Mouse (Mus musculus) WW6 (cell line): Measurements from ENCODE around the gene Myo6.

Experiments
- DNase-seq: peaks from one replicate; pipeline ENCODE4 v3.0.0-alpha.2; 2013; ENCODE audit warnings: low read depth, low spot score

The Myo6 gene

DNA sequence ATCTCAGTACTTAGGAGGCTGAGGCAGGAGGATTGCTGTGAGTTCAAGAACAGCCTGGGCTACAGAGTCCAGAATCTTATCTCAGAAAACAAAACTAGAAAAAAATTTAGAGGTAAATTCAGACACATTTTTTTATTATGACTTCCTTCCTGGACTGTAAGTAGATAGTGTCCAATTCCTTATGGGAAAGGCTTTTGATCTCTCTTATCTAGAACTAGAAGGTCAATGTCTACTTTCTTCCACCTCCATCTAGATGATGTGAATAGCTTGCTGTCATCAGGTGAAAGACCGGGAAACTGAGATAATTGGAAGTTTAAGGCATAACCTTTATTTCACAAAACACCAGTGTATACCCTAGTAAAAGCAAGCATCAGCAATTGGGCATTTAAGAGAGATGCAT lies 16.9 kb downstream of the Myo6 start:
- DNase-seq: no peak

DNA sequence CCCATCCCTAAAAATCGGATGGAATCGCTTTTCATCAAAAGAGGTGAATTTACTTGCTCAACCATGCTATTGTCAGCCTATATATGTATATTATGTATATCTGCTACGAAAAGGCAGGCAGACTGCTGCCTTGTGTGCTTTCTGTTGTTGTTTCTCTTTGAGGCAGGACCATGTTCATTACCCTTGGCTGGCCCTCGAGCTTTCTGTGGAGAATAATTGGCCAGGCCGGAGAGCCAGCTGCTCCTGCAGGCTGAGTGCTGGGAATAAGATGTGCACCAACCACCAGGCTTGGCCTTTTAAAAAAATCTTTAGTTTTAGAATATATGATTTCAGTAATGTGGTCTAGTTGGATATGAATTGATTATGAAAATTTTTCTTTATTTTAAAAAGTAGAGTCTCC lies 19.3 kb downstream of the Myo6 start:
- no peak for DNase-seq

- DNase-seq: no peak
Measured at GRCm38 (mm10) chr9:80185737-80186136, 20.9 kb downstream of the Myo6 start.

DNA sequence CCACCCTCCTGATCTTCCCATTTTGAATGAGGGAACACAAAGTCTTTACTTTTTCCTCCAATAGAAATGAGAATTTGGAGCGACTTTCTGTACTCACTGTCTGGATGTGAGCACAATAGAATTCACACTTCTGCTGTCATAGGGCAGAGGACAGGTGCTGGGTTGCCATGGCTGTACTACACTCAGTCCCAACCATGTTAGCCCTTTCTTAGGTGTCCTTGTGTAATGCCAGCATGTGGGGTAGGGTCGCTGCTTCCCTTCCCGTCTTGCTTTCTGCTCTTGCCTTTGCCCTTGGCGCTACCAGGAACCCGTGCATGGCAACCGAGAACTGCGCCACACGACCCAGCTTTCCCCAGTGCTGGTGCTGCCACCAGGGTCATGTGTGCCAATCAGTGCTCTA lies 21.9 kb downstream of the Myo6 start:
- no peak for DNase-seq

GRCm38 (mm10) chr9:80188324-80188893 lies 23.6 kb downstream of the Myo6 start:
- no peak for DNase-seq

GRCm38 (mm10) chr9:80191240-80191639 lies 26.4 kb downstream of the Myo6 start:
- DNase-seq: no peak

DNA sequence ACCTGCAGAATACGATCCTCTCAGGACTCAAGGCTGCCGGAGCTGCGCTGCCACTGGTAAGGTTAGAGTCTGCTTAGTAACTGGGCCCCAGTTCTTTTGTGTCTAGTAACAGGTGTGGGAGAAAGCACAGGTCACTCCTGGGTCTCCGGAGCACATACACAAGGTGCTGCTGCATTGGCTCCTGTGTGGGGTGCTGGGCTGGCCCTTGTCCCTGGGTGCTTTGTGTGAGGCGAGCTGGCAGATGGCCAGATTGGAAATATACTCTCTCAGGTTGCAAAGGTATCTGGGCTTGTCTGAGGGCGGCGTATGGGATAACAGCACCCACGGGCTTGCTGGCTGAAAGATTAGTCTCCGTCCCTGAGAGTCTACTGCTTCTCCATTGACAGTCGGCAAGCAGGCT lies 27.5 kb downstream of the Myo6 start:
- no peak for DNase-seq

GRCm38 (mm10) chr9:80194446-80194845 lies 29.6 kb downstream of the Myo6 start:
- DNase-seq: no peak

GRCm38 (mm10) chr9:80196161-80196560 lies 31.3 kb downstream of the Myo6 start:
- DNase-seq: no peak

DNA sequence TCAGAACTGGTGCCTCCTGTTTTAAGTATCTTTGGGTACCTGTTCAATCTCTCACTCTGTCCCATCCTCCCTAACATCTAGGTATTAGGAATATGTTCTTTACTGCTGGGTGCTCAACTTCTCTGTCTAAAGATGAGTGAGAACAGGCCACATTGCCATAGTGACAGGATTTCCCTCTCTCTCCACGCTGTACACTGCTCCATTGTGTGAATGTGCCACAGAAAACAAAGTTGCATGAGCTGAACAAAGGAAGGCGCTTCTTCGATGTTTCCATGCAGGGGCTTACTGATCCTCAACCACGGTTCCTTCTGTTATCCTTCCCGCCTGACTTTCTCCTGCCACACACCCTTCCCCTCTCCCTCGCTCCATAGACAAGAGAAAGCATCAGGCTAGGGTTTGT lies 32.4 kb downstream of the Myo6 start:
- DNase-seq: no peak

DNA sequence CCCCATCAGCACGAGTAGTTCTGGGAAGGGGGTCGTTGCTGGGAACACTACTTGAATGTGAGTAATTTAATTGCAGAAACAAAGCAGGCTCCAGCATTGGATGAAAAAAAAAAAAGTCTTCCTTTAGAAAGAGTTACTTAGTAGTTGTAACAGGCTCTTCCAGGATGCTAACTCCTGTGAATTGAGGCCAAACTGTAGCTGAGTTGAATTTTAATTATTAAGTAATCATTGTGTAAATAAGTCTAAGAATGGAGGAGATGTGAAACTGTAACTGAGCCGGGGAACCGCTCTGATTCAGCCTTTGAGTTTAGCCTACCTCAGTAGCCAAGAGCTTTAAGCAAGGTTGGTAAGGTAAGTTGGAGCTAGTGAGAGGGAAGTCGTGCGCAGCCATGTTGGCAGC lies 36.0 kb downstream of the Myo6 start:
- DNase-seq: no peak

- no peak for DNase-seq
Measured at GRCm38 (mm10) chr9:80202374-80203060, 37.7 kb downstream of the Myo6 start.

- no peak for DNase-seq
Measured at GRCm38 (mm10) chr9:80208681-80209080, 43.9 kb downstream of the Myo6 start.

DNA sequence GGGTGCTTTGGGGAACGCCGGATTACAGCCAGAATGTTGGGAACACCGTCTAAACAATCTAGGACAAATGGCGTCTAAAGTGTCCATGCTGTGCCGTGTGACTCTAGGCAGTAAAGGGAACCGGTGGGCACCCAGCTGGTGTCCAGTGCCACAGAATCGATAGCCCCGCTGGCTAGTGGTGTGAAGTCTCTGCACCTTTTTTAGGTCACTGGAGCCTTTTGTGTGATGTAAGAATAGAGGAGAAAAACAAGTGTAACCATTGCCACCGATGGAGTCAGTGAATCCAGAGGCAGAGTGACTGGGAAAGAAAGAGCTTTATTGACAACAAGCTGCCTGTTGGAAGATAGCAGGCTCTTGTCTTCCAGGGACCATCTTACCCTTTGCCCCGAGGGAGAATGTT lies 44.6 kb downstream of the Myo6 start:
- no peak for DNase-seq

DNA sequence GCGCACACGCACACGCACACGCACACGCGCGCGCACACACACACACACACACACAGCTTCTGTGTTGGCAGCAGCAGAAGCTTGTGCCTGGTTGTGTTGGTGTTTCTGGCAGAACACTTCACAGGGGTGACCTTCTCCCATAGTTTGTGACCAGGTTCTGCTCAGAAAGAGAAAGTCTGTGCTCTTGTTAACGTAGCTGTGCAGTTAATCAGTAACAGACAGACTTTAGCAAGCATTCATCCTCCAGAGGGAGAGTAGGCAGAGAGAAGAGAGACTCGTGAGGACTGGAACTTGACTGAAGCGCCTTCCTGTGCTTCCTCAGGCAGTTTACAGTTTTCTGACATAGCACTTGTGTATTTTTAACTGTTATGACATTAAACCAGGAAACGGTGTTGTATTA lies 45.3 kb downstream of the Myo6 start:
- no peak for DNase-seq

DNA sequence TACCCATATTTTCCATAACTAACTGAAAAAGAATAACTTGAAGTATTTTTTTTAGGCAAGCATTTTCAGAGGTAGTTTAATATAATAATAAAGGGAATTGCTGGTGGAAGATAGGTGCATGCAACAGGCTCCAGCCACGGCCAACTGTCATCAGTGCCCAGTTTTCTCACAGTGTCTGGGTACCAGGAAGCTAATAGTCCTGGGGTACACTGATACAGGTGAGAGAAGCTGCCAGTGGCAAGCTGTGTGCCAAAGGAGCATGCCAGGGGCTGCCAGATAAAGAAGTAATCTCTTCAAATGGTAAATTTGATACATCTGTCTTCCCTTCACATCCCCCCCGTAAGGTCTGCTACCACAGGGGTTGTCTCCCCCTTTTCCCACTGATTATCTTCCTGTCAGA lies 48.6 kb downstream of the Myo6 start:
- no peak for DNase-seq

DNA sequence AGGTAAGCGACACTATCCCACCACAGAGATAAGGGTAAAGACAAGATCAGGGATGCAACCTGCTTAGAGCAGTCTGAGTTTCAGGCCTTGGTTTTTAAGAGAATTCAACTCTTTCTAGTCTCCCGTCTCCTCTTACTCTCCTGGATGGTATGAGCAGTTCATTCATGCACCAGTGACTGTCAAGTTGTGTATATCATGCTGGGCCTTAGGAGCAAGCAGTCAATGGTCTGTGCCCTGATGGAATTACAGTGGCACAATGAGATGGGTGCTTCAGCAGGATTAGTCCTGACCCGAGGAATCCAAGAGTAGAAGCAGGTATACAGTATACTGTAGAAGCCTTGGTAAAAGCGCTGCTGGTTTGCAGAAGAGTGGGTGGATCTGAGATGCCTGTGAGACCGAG lies 50.7 kb downstream of the Myo6 start:
- DNase-seq: no peak

GRCm38 (mm10) chr9:80216786-80217501 lies 52.1 kb downstream of the Myo6 start:
- no peak for DNase-seq

- DNase-seq: no peak
Measured at GRCm38 (mm10) chr9:80218718-80219117, 53.9 kb downstream of the Myo6 start.

DNA sequence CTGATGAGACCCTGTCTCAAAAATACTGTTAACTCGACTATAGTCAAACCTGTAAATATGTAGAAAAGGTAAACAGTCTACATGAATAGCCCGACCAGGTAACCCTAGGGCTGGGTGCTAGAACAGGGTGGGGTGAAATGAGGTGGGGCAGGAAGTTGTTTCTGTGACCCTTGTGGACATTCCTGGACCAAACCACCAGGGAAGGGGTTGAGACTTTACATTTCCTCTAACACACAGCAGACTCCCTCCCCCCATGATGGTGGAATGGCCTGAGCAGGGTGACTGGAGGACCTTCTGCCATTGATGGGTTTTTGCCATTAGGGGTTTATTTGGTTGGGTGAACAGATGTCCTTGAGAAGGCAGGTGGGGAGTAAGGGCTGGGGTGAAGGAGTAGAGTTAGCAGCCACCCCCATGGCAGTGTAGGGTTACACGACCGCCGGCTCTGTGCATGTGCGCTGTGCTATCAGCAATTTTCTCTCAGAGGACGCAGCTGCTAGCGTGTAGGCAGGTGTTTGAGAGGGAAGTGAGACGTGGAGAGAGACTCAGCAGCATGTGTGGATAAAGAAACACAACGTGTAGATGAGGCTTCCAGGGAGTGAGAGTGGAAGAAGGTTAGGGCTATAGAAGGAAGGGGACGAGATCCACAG lies 59.3 kb downstream of the Myo6 start:
- no peak for DNase-seq

GRCm38 (mm10) chr9:80226579-80227325 lies 61.9 kb downstream of the Myo6 start:
- DNase-seq: no peak
